Mouse (Mus musculus): Measurements from ENCODE around the gene Prps1l1. TPM values are rescaled to one million over a fixed set of nuclear protein-coding genes. Genes with fewer than 3 reads are reported as not detected.

Gene Prps1l1
- total RNA-seq, 2 experiments from 2014 or later = not detected

DNA sequence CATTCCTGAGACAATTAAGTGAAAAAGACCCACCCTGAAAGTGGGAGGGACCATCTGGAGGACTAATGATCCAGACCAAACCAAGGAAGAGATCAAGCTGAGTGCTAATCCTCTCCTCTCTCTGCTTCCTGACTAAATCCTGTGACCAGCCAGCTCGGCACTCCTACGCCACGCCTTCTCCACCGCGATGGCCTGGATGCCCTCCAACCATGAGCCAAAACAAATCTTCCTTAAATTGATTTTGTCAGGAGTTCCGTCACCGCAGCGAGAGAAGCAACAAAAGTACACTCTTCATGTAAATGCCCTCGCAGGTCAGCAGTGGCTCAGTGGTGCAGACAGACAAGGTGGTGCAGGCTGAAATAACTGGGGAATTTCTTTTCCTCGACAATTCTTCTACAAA, 37.5 kb downstream of the Prps1l1 start:
- no peak for DNase-seq (ENCODE audit: low spot score in 2 of 2)

DNA sequence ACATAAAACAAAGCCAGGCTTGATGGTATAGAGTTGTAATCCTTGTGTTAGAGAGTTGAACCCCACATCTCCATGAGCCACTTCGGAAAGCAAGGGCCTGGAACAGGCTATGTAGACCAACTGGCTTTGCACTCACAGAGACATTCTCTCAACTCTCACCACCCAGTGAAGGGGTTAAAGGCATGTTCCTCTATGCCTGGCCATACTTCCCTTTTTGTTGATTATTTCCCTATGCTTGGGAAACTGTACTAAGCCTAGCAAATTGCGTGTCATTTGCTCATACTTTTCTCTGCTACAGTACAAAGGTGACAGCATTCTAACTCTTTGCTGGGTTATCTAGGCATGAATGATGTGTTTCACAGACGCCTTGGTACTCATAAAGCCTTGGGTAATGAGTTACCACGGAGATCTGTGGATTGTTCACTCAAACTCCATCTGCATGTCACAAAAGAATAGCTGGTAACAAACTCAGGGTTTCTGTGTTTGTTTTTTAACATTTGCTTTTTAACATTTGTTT, 41.4 kb downstream of the Prps1l1 start:
- DNase-seq (ENCODE audit: low spot score in 2 of 2) = no peak

DNA sequence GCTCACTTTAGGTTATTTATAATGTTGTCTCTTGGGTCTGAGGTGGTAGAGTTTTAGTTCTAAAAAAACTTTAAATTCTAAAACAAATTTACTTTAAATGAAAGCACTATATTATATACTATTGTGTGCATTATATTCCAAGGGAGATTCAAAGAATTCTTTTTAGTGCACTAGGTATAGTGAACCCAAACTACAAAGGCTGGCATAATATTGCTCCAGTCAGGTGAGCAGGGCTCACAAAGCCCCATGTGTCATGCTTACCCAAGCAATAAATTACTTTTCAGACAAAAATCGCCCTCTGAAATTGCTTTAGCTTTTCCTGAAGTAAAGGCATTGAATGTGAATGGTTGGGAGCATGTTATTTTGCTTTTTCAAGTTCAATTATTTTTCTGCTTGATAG, 43.0 kb downstream of the Prps1l1 start:
- no peak for DNase-seq (ENCODE audit: low spot score in 2 of 2)

Other genes starting within 250 kb of the Prps1l1 start
- gene Hdac9, start 67.7 kb upstream of the Prps1l1 start, total RNA-seq (2021) = 1 to 10 TPM; 3.6 to 4.0 TPM
- 10 to 100 TPM; 32.3 to 35.1 TPM for gene Snx13, start 62.4 kb downstream of the Prps1l1 start, total RNA-seq (2021)

Data from adrenal gland, postnatal 4 days (tissue).